Mouse (Mus musculus) left cerebral cortex, postnatal 14 days (tissue): Measurements from ENCODE around the gene Egr2. TPM values are rescaled to one million over a fixed set of nuclear protein-coding genes. Genes with fewer than 3 reads are reported as not detected.

Source experiments
- DNase-seq, 2 experiments: peaks; one replicate each; pipeline ENCODE4 v3.0.0; 2021 to 2022; ENCODE audit warnings: low spot score in 2 of 2, mixed read lengths in 1 of 2
- intact Hi-C: fragments of 180-260 bp; cut with DNase I; formaldehyde crosslinking; loops from one replicate; pipeline ENCODE4 v1.15.1; 2025
- total RNA-seq, 2 experiments: library from RNA; stranded (reverse); gene quantifications; 2 replicates each; pipeline ENCODE4 v1.2.3; 2021

Egr2 gene
- total RNA-seq, 2 experiments from 2014 or later, result 7.1 to 10.5 TPM

DNA sequence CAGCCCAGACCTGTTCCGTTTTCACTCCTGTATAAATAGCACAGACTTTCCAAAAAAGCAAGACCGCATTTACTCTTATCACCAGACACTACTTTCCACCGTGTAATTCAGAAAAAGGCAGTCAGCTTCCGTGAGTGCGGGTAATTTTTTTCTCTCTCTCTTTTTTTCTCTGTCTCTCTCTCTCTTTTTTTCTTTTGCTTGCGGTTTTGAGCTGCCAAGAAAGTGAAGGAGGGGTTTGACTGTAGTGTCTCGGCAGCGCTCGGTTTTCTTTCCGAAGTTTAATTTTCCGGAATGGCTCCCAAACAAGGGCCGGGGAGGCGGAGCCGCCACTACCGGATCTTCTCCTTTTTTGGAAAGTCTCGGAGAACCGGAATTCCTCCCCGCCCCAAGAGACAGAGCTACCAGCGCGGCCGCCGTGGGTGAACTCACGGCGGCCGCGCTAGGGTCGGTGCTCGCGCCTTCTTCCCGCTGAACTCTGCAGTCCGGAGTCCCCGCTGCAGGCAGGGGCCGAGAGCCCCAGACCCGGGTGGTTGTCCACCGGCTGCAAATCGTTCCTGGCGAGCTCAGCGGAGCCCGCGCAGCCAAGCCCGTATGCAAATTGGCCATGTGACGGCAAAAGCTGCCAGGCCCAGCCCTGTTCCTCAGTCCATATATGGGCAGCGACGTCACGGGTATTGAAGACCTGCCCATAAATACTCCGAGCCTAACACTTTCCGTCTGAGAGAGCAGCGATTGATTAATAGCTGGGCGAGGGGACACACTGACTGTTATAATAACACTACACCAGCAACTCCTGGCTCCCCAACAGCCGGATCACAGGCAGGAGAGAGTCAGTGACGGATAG is 2.1 kb downstream of the Egr2 start:
- DNase-seq, result peak; percentile 88 to 95
- intact Hi-C loops, result loop anchor here (2.0 to 10.0 kb wide), 5 partner anchors 183 to 467 kb away; no protein-coding TSS in a partner anchor

GRCm38 (mm10) chr10:67538106-67538505 is 2.8 kb downstream of the Egr2 start:
- no peak for DNase-seq
- intact Hi-C loops, result loop anchor here (5.0 to 10.0 kb wide), 2 partner anchors 221 to 467 kb away; no protein-coding TSS in a partner anchor

GRCm38 (mm10) chr10:67538585-67539400 is 3.5 kb downstream of the Egr2 start:
- intact Hi-C loops, result loop anchor here (5.0 to 10.0 kb wide), 2 partner anchors 221 to 466 kb away; no protein-coding TSS in a partner anchor
- DNase-seq, result peak in 1 of 2 experiments; percentile 22

DNA sequence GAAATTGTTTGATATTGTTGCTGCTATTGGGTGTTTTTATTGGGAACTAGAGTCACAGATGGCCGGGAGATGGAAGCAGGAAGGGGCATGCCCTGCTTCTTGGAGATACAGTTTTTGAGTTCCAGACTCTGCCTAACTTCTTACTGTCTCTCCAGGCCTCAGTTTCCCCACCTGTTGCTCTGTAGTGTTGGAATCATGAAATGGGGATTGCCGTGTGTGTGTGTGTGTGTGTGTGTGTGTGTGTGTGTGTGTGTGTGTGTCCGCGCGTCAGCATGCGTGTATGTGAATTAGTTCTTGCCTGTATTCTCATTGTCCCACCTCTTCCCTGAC is 4.1 kb downstream of the Egr2 start:
- DNase-seq, result no peak
- intact Hi-C loops, result loop anchor here (5.0 to 10.0 kb wide), 2 partner anchors 222 to 465 kb away; no protein-coding TSS in a partner anchor

DNA sequence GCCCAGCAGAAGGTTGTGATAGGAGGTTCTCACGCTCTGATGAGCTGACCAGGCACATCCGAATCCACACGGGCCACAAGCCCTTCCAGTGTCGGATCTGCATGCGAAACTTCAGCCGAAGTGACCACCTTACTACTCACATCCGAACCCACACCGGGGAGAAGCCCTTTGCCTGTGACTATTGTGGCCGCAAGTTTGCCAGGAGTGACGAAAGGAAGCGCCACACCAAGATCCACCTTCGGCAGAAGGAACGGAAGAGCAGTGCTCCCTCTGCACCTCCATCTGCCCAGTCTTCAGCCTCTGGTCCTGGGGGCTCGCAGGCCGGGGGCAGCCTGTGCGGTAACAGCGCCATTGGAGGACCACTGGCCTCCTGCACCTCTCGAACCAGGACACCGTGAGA is 5.3 kb downstream of the Egr2 start:
- DNase-seq, result no peak
- intact Hi-C loops, result loop anchor here (10.0 kb wide), 1 partner anchor 434 kb away; the partner anchor contains the start of gene Rtkn2

- intact Hi-C loops, result loop anchor here (10.0 kb wide), 1 partner anchor 427 kb away; the partner anchor contains the start of gene Rtkn2
- DNase-seq, result peak in 1 of 2 experiments; percentile 14
Observed at GRCm38 (mm10) chr10:67547850-67548260, 12.6 kb downstream of the Egr2 start.

DNA sequence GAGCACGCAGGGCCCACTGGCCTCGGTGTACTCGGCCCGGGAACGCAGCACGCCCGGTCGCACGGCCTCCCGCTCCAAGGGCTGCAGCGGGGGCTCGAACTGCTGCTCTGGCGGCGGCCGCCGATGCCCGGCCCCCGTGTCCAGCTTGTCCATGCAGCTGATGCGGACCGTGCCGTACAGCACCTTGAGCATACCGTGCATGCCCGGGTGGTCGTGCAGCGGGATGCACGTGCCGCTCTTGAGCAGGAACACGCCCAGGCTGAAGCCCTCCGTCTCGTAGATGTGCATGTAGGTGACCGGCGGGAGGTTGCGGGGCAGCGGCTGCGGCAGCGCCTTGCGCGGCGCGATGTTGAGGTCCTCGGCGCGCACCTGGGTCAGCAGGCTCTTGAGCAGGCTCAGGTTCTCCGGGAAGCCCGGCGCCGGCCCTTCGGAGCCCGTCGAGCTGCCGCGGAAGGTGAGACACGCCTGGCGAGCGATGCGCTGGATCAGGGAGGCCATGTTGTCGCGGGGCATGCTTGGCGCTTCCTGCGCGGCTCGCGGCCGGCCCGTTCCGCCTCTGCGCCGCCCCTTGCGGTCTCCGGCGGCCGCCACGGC is 13.1 kb downstream of the Egr2 start:
- intact Hi-C loops, result loop anchor here (10.0 kb wide), 1 partner anchor 426 kb away; the partner anchor contains the start of gene Rtkn2
- DNase-seq, result peak in 1 of 2 experiments; percentile 42

- peak; percentile 96 for DNase-seq
- intact Hi-C loops, result loop anchor here (10.0 kb wide), 1 partner anchor 426 kb away; the partner anchor contains the start of gene Rtkn2
Observed at GRCm38 (mm10) chr10:67548877-67549731, 13.8 kb downstream of the Egr2 start, which contains the start of gene Ado. TSS of gene Ado (minus strand) at chr10:67548955.

- intact Hi-C loops, result no loop called here
- DNase-seq, result peak in 1 of 2 experiments; percentile 15
Observed at GRCm38 (mm10) chr10:67558053-67558452, 22.8 kb downstream of the Egr2 start.

DNA sequence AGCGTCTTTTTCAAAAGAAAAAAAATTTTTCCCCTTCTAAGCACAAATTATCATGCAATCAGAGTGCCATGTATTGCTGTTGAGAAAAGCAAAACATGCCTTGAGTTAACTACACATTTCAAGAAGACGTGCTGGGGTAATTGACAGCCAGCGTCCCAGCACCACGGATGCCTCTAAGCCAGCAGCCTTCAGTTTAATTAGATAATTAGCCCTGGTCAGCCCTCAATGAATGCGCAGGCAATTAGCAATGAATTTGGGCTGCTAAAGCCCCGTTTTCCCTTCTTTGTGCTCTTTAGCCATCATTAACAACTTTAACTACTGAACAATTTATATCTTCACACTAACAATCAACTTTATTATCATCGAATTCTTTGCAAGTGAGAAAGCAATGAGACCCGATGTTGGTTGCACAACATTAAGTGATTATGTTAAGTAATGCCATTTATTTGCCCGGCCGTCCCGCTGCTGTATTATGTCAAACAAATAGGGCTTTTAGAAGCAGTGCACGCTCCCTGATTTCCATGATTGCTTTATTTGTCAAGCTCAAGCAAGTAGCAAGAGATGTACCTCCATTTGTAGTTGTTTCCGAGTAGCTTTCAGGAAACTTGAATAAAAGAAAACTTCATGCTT is 24.6 kb downstream of the Egr2 start:
- no peak for DNase-seq
- intact Hi-C loops, result no loop called here

DNA sequence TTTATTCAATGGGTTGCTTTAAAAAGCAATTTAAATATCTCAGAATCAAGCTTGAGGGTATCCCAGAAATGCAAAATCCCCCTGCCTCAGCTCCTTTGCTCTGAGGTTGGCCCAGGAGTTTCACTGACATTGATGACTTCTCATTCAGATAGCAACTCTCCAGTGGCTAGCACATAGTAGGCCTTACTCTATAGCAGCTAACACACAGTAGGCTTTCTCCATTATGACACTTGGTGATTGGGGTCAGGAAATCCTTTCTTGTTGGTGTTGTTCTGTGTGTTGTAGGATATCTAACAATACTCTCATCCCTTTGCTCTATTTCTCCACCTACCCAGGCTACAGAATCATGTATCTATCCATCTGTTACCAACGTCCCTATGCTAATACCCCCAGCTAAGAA is 25.9 kb downstream of the Egr2 start:
- intact Hi-C loops, result no loop called here
- no peak for DNase-seq

DNA sequence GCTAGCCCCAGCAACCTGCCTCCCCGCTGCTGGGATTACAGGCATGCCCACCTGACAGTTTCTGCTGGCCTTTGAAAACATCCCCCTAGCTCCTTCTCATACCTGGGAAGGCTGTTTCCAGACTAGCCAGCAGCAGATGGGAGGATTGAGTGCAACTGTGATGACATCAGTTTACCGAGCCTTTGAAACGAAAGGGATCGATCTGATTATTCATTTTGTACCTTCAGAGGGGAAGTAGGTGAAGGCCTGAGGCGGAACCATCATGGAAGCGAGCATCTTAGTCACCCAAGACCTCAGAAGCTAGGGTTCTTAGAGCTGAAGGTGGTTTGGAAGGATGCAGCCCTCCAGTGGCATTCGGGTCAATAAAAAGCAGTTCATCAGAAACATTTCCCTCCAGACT is 29.2 kb downstream of the Egr2 start:
- intact Hi-C loops, result no loop called here
- DNase-seq, result no peak

- DNase-seq, result no peak
- intact Hi-C loops, result no loop called here
Observed at GRCm38 (mm10) chr10:67566104-67566503, 30.8 kb downstream of the Egr2 start.

DNA sequence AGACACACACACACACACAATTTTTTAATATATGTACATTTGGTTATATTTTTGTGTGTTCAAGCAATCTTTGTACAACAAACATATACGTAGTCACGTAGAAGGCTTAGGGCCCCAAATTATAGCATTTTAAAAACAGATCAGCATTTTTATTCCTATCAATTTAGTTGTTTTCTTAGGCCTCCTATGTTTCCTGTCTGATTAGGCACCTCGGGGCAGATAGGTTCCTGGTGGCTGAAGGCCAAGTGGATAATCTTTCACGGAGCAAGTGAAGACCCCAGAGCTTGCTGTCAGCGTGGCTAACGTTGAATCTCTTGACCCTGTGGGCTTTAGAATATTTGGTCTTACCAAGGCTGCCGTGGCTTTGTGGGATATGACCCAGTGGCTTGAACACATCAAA is 34.3 kb downstream of the Egr2 start:
- intact Hi-C loops, result no loop called here
- no peak for DNase-seq

- no peak for DNase-seq
- intact Hi-C loops, result no loop called here
Observed at GRCm38 (mm10) chr10:67571443-67571842, 36.2 kb downstream of the Egr2 start.

DNA sequence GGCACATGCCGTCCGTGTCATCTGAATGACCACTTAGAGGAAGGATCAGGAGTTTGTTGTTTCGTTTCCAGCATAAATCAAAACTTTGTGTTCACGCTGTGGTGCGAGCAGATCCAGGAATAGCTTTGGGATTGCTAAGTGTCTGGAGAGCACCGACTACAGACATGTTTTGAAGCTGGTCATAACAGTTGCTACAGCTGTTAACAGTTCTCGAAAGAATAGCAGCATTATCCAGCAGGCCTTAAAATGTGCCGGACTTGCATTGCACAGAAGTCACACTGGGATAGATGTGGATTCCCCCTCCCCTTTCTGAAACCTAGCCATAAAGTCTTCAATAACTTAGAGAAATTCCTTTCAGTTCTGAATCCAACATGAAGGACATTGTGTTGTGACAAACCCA is 38.0 kb downstream of the Egr2 start:
- no peak for DNase-seq
- intact Hi-C loops, result no loop called here

- intact Hi-C loops, result no loop called here
Observed at GRCm38 (mm10) chr10:67579830-67580229, 44.6 kb downstream of the Egr2 start.

GRCm38 (mm10) chr10:67581698-67582285 is 46.5 kb downstream of the Egr2 start:
- no peak for DNase-seq
- intact Hi-C loops, result no loop called here

More at GRCm38 (mm10) chr10:67579830-67580229, 44.6 kb downstream of the Egr2 start:
- DNase-seq, result no peak
